Mouse (Mus musculus) liver, embryonic 16.5 days (tissue): ENCODE data around the gene Lonrf2. TPM values are rescaled to one million over a fixed set of nuclear protein-coding genes. Genes with fewer than 3 reads are reported as not detected.

Experiments
- ATAC-seq: fragments of 200-750 bp; cut with Nextera tagmentation; 2 replicates; pipeline ENCODE4 v1.8.0; 2017; ENCODE audit warnings: low read depth, mild to moderate bottlenecking, moderate number of reproducible peaks, moderate library complexity
- H3K27ac ChIP-seq: fragments of 300-500 bp; sonication (generic); 2 replicates; pipeline ENCODE4 v1.5.1; 2014; ENCODE audit warnings: mild to moderate bottlenecking, low read length
- H3K27me3 ChIP-seq: fragments of 300-500 bp; sonication (generic); 2 replicates; pipeline ENCODE4 v1.6.1; 2014; ENCODE audit warnings: low read depth, low read length, mixed read lengths; ENCODE audit not compliant: control insufficient read depth, insufficient read depth
- H3K36me3 ChIP-seq: fragments of 300-500 bp; sonication (generic); 2 replicates; pipeline ENCODE4 v1.6.1; 2014; ENCODE audit warnings: mild to moderate bottlenecking; ENCODE audit not compliant: control insufficient read depth, insufficient read depth
- H3K4me1 ChIP-seq: fragments of 300-500 bp; sonication (generic); 2 replicates; pipeline ENCODE4 v1.6.1; 2014; ENCODE audit warnings: low read depth, low read length, mixed read lengths; ENCODE audit not compliant: control insufficient read depth
- H3K4me2 ChIP-seq: fragments of 300-500 bp; sonication (generic); 2 replicates; pipeline ENCODE4 v1.6.1; 2014; ENCODE audit warnings: low read depth, low read length, mixed read lengths
- H3K4me3 ChIP-seq: fragments of 300-500 bp; sonication (generic); 2 replicates; pipeline ENCODE4 v1.5.1; 2014; ENCODE audit warnings: low read depth, mild to moderate bottlenecking, low read length
- H3K9ac ChIP-seq: fragments of 300-500 bp; sonication (generic); 2 replicates; pipeline ENCODE4 v1.6.1; 2014; ENCODE audit warnings: low read depth, low read length
- H3K9me3 ChIP-seq: fragments of 300-500 bp; sonication (generic); replicated peaks from 2 replicates; pipeline ENCODE4 v1.6.1; 2016; ENCODE audit warnings: low read length; ENCODE audit not compliant: control insufficient read depth
- WGBS: fragments of 180-500 bp; shearing (Covaris S2); extraction: QIAGEN DNeasy Blood & Tissue Kit; methylation state at CpG from one replicate; pipeline ENCODE4 v1.1.7; 2014; ENCODE audit not compliant: insufficient replicate concordance; 5-methylcytosine and 5-hydroxymethylcytosine counted together
- polyA plus RNA-seq: library from polyadenylated mRNA; unstranded; fragments of >200 nt; fragmentation: Nextera tagmentation; extraction: Ambion mirVana; gene quantifications from 2 replicates; pipeline ENCODE4 v1.2.1, GENCODE M21; 2015

The Lonrf2 gene
- polyA plus RNA-seq, 1 experiment from 2014 or later: 0.02 TPM

GRCm38 (mm10) chr1:38789988-38790602 is 46.4 kb downstream of the Lonrf2 start:
- no peak overlapping the region for H3K9ac ChIP-seq
- no peaks in the 10 kb centered on the region for H3K4me1 ChIP-seq
- no peak overlapping the region for H3K4me2 ChIP-seq
- H3K27me3 ChIP-seq: no peaks in the 10 kb centered on the region
- no peak for ATAC-seq
- no peaks in the 10 kb centered on the region for H3K36me3 ChIP-seq
- WGBS: 74% methylated on average over 7 of the region's 7 CpGs
- no peak overlapping the region for H3K27ac ChIP-seq
- no peaks in the 10 kb centered on the region for H3K9me3 ChIP-seq
- H3K4me3 ChIP-seq: no peak overlapping the region

GRCm38 (mm10) chr1:38788904-38789303 is 47.6 kb downstream of the Lonrf2 start:
- WGBS: 45% methylated on average over 3 of the region's 3 CpGs

GRCm38 (mm10) chr1:38787443-38787842 is 49.1 kb downstream of the Lonrf2 start:
- H3K4me1 ChIP-seq: no peaks in the 10 kb centered on the region
- ATAC-seq: no peak
- no peak overlapping the region for H3K4me3 ChIP-seq
- H3K9ac ChIP-seq: no peak overlapping the region
- H3K27ac ChIP-seq: no peak overlapping the region
- 4% methylated on average over 5 of the region's 5 CpGs for WGBS
- no peak overlapping the region for H3K4me2 ChIP-seq
- no peaks in the 10 kb centered on the region for H3K9me3 ChIP-seq
- no peaks in the 10 kb centered on the region for H3K36me3 ChIP-seq
- no peaks in the 10 kb centered on the region for H3K27me3 ChIP-seq

More at GRCm38 (mm10) chr1:38788904-38789303, 47.6 kb downstream of the Lonrf2 start:
- Histone ChIP-seq H3K27me3 (no peaks in the 10 kb centered on the region), H3K4me1 (no peaks in the 10 kb centered on the region), H3K9ac (no peak overlapping the region), H3K27ac (no peak overlapping the region), H3K4me3 (no peak overlapping the region), H3K9me3 (no peaks in the 10 kb centered on the region), H3K4me2 (no peak overlapping the region), H3K36me3 (no peaks in the 10 kb centered on the region)
- no peak for ATAC-seq

- no peaks in the 10 kb centered on the region for H3K27me3 ChIP-seq
- no peak overlapping the region for H3K9ac ChIP-seq
- H3K4me1 ChIP-seq: no peaks in the 10 kb centered on the region
- no peak overlapping the region for H3K27ac ChIP-seq
- H3K4me3 ChIP-seq: no peak overlapping the region
- H3K36me3 ChIP-seq: no peaks in the 10 kb centered on the region
- ATAC-seq: no peak
- WGBS: 55% methylated on average over 7 of the region's 7 CpGs
- H3K4me2 ChIP-seq: no peak overlapping the region
- H3K9me3 ChIP-seq: no peaks in the 10 kb centered on the region
Observed at GRCm38 (mm10) chr1:38786358-38786757, 50.2 kb downstream of the Lonrf2 start.

- Histone ChIP-seq H3K4me3 (no peak overlapping the region), H3K36me3 (no peaks in the 10 kb centered on the region), H3K27ac (no peak overlapping the region), H3K4me1 (no peaks in the 10 kb centered on the region), H3K4me2 (no peak overlapping the region), H3K9me3 (no peaks in the 10 kb centered on the region), H3K9ac (no peak overlapping the region), H3K27me3 (no peaks in the 10 kb centered on the region)
- 67% methylated on average over 1 of the region's 1 CpGs for WGBS
- ATAC-seq: no peak
Observed at GRCm38 (mm10) chr1:38778271-38778670, 58.2 kb downstream of the Lonrf2 start.

GRCm38 (mm10) chr1:38777500-38777899 is 59.0 kb downstream of the Lonrf2 start:
- no peak overlapping the region for H3K4me3 ChIP-seq
- H3K9ac ChIP-seq: no peak overlapping the region
- H3K27ac ChIP-seq: no peak overlapping the region
- no peaks in the 10 kb centered on the region for H3K4me1 ChIP-seq
- 13% methylated on average over 7 of the region's 7 CpGs for WGBS
- no peaks in the 10 kb centered on the region for H3K9me3 ChIP-seq
- H3K36me3 ChIP-seq: no peaks in the 10 kb centered on the region
- H3K27me3 ChIP-seq: no peaks in the 10 kb centered on the region
- H3K4me2 ChIP-seq: no peak overlapping the region
- ATAC-seq: no peak

- Histone ChIP-seq H3K4me3 (no peak overlapping the region), H3K27me3 (no peaks in the 10 kb centered on the region), H3K36me3 (no peaks in the 10 kb centered on the region), H3K4me1 (no peaks in the 10 kb centered on the region), H3K4me2 (no peak overlapping the region), H3K9me3 (no peaks in the 10 kb centered on the region), H3K9ac (no peak overlapping the region), H3K27ac (no peak overlapping the region)
- no peak for ATAC-seq
- WGBS: 42% methylated on average over 5 of the region's 5 CpGs
Observed at GRCm38 (mm10) chr1:38775713-38776112, 60.8 kb downstream of the Lonrf2 start.

- peaks cover 11% of the 10 kb centered on the region for H3K4me1 ChIP-seq
- H3K9ac ChIP-seq: no peak overlapping the region
- no peak overlapping the region for H3K4me2 ChIP-seq
- H3K27me3 ChIP-seq: no peaks in the 10 kb centered on the region
- H3K9me3 ChIP-seq: no peaks in the 10 kb centered on the region
- no peak for ATAC-seq
- H3K4me3 ChIP-seq: no peak overlapping the region
- 72% methylated on average over 3 of the region's 3 CpGs for WGBS
- no peaks in the 10 kb centered on the region for H3K36me3 ChIP-seq
- no peak overlapping the region for H3K27ac ChIP-seq
Observed at GRCm38 (mm10) chr1:38770676-38771075, 65.8 kb downstream of the Lonrf2 start.

GRCm38 (mm10) chr1:38769920-38770319 is 66.6 kb downstream of the Lonrf2 start:
- ATAC-seq: no peak
- Histone ChIP-seq H3K4me2 (no peak overlapping the region), H3K4me3 (no peak overlapping the region), H3K4me1 (peaks cover 11% of the 10 kb centered on the region), H3K9ac (no peak overlapping the region), H3K9me3 (no peaks in the 10 kb centered on the region), H3K36me3 (no peaks in the 10 kb centered on the region), H3K27me3 (no peaks in the 10 kb centered on the region), H3K27ac (no peak overlapping the region)
- 10% methylated on average over 6 of the region's 6 CpGs for WGBS
